Mouse (Mus musculus) gastrocnemius, adult 18-20 months (tissue): Measurements from ENCODE around the gene 1700016C15Rik. TPM values are rescaled to one million over a fixed set of nuclear protein-coding genes. Genes with fewer than 3 reads are reported as not detected.
A peak's percentile ranks its signal among the peaks of the same experiment; 100 is the strongest.

ENCODE experiments used
- DNase-seq: peaks from one replicate; pipeline ENCODE4 v3.0.0; 2021; ENCODE audit warnings: low spot score
- total RNA-seq, 2 experiments: library from RNA; stranded (reverse); gene quantifications; 2 replicates each; pipeline ENCODE4 v1.2.3; 2021

1700016C15Rik gene
- total RNA-seq, 2 experiments from 2014 or later = 0.32 TPM; not detected in 1

GRCm38 (mm10) chr1:177717057-177717835 lies 12.4 kb upstream of the 1700016C15Rik start:
- DNase-seq = no peak

GRCm38 (mm10) chr1:177718340-177719028 lies 11.1 kb upstream of the 1700016C15Rik start:
- DNase-seq = no peak

GRCm38 (mm10) chr1:177719029-177719427 lies 10.6 kb upstream of the 1700016C15Rik start:
- DNase-seq = no peak

GRCm38 (mm10) chr1:177723786-177724185 lies 5.8 kb upstream of the 1700016C15Rik start:
- peak; percentile 38 for DNase-seq

GRCm38 (mm10) chr1:177726870-177727269 lies 2.7 kb upstream of the 1700016C15Rik start:
- DNase-seq = no peak

GRCm38 (mm10) chr1:177727883-177728525 lies 1.6 kb upstream of the 1700016C15Rik start:
- DNase-seq = no peak

- no peak for DNase-seq
These were observed 2.4 kb downstream of the 1700016C15Rik start for GRCm38 (mm10) chr1:177731973-177732372.

- DNase-seq = no peak
These were observed 8.0 kb downstream of the 1700016C15Rik start for GRCm38 (mm10) chr1:177737505-177738105.

- no peak for DNase-seq
These were observed 11.1 kb downstream of the 1700016C15Rik start for GRCm38 (mm10) chr1:177740707-177741106.

GRCm38 (mm10) chr1:177742119-177742518 lies 12.5 kb downstream of the 1700016C15Rik start:
- DNase-seq = no peak

- DNase-seq = no peak
These were observed 15.1 kb downstream of the 1700016C15Rik start for GRCm38 (mm10) chr1:177744521-177745325.

- no peak for DNase-seq
These were observed 18.4 kb downstream of the 1700016C15Rik start for GRCm38 (mm10) chr1:177747869-177748540.

- no peak for DNase-seq
These were observed 23.9 kb downstream of the 1700016C15Rik start for GRCm38 (mm10) chr1:177753496-177753895.

GRCm38 (mm10) chr1:177757249-177757648 lies 27.6 kb downstream of the 1700016C15Rik start:
- no peak for DNase-seq

- no peak for DNase-seq
These were observed 39.3 kb downstream of the 1700016C15Rik start for GRCm38 (mm10) chr1:177768931-177769330.

- DNase-seq = no peak
These were observed 47.8 kb downstream of the 1700016C15Rik start for GRCm38 (mm10) chr1:177777397-177777796.

- no peak for DNase-seq
These were observed 63.2 kb downstream of the 1700016C15Rik start for GRCm38 (mm10) chr1:177792835-177793234.

GRCm38 (mm10) chr1:177794866-177795265 lies 65.3 kb downstream of the 1700016C15Rik start:
- no peak for DNase-seq

GRCm38 (mm10) chr1:177795421-177796192 lies 66.0 kb downstream of the 1700016C15Rik start:
- DNase-seq = no peak
